Mouse (Mus musculus) heart, postnatal 36 days (tissue): Measurements from ENCODE around the gene Klk7. TPM values are rescaled to one million over a fixed set of nuclear protein-coding genes. Genes with fewer than 3 reads are reported as not detected.

Source experiments
- DNase-seq, 2 experiments: peaks; one replicate each; pipeline ENCODE4 v3.0.0; 2021 to 2022
- intact Hi-C: fragments of 180-260 bp; cut with DNase I; formaldehyde crosslinking; loops from one replicate; pipeline ENCODE4 v1.15.1; 2025
- total RNA-seq, 2 experiments: library from RNA; stranded (reverse); gene quantifications; 2 replicates each; pipeline ENCODE4 v1.2.3; 2021

Gene Klk7
- total RNA-seq, 2 experiments from 2014 or later: 0.19 TPM; not detected in 1

DNA sequence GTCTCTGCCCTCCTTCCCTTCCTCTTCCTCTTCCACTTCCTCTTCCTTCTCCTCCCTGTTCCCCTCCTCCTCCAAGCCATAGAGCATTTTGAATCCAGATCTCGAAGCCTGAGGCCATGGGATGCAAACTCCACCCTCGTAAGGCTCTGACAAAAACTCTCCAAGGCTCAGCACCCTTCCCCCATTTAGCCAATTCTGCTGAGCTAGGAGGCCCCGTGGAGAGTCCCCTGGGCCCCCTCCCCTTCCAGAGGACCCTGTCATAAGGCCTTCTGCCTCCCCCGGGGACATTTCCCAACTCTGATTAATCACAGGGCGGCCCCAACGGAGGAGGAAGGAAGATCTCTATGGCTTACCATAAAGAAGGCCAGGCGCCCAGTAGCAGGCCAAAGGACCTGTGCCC lies 19.5 kb upstream of the Klk7 start, which contains the start of gene Klk9:
Klk9 (plus strand) TSS at position 301 of the 400 bp plus-strand sequence.
- no peak for DNase-seq
- intact Hi-C loops: no loop called here

DNA sequence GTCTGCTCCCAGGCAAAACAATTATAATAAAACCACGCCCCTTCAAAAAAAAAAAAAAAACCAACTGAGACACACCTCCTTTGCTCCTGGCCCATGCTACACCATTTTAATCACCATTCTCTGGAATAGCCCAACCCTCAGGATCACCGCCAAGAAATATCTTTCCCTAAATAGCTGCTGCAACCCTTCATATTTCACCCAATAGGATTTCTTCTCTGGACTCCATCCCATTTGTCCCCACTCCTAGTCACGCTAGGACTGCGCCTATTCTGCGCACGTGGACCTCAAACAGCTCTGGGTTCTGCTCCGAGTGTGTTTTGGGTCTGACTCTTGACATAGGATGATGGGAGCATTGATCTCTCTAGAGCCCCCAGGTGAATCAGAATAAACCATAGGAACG lies 14.7 kb upstream of the Klk7 start:
- DNase-seq: no peak
- intact Hi-C loops: no loop called here

DNA sequence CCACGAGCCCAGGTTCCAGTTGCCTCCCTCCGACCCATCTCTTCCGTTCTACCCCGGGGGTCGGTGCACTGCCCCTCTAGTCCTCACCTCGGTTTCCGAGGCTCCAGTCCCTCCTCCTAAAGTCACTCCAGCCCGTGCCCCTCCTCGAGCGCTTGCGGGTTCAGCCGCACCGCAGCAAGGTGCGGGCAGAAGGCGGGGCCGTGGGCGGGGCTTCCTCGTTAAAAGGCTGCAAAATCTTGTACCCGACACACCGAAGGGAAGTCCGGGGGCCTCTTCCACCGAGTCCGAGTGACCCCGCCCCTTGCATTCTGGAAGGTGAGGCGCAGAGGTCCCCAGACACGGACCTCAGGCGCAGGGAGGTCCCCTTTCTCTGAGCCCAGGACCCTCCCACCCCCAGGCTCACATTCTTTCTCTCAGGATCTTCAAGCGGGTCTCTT lies 13.7 kb upstream of the Klk7 start, which contains the start of gene Klk8:
Klk8 (plus strand) TSS at position 245 of the 437 bp plus-strand sequence.
- intact Hi-C loops: no loop called here
- peak; percentile 36 to 45 for DNase-seq

DNA sequence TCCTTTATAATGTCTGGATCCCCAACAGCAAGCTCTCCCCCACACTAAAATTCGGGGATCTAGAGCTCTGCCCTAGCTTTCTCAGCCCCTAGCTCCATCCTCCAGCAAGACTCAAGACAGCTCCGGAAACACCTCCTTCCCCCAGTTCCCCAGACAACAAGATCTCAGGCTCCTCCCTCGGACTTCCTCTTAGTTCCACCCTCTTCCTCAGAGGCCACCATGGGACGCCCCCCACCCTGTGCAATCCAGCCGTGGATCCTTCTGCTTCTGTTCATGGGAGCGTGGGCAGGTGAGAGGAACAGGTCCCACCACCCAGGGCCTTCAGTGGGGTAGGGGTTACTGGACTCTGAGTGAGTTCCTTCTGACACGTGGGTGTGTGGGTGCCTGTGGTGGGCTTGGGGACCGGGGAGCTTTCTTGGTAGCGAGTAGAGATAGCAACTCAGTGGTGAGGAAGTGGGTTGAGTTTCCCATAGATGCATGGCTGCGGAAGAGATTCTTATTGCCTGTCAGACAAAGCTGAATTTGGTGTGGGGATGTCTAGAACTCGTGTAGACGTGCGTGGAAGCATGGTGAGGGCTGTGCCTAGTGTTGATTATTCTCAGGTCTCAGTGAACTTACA lies 13.1 kb upstream of the Klk7 start:
- intact Hi-C loops: no loop called here
- peak in 1 of 2 experiments; percentile 34 for DNase-seq

DNA sequence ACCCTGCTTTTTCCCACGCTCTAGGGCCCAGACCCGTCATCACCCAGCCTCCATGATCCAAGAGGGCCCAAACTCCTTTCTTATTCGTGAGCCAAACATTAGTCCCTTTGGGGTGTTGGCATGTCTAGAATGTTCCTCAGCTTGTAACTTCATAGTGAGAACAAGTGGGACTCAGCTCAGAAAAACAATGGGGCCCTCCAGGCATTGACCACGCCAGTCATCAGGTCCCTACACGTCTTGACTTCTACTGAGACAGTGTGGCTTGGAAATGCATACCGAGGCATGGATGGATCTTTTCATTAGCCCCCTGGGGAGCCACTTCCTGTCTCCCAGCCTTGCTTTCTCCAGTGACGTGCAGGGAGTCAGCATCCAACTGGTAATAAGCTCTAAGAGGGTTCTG lies 11.2 kb upstream of the Klk7 start:
- DNase-seq: no peak
- intact Hi-C loops: no loop called here

DNA sequence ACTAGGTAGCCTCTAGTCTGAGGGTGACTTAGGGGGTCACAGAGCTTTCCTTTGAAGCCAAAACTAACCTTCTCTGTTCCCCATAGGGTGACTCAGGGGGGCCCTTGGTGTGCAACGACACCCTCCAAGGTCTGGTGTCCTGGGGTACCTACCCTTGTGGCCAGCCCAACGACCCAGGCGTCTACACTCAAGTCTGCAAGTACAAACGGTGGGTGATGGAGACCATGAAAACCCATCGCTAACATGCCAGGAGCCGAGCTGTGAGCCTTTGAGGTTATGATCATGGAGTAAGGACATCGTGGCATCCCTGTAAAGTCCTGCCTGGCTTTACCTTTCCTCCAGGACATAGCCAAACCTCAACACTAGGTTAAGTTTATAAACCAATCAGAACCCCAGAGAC lies 4.1 kb downstream of the Klk7 start:
- no peak for DNase-seq
- intact Hi-C loops: no loop called here

DNA sequence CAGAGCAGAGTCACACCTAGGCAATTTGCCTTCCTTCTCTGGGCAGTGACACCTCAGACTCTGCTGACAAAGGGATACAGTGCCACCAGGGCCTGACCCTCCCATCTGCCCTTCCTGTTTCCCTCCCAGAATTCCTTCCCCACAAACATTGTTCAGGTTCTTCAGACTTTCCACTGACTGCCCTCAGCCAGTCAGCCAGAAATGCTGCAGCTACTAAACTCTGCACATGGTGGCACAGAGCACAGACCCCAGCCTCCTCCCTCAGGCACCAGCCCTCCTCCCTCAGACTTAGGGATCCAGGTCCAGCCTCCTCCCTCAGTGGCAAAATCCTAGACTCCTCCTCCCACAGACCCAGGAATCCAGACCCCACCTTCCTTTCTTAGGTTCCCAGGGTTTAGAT lies 5.7 kb downstream of the Klk7 start:
- no peak for DNase-seq
- intact Hi-C loops: no loop called here

DNA sequence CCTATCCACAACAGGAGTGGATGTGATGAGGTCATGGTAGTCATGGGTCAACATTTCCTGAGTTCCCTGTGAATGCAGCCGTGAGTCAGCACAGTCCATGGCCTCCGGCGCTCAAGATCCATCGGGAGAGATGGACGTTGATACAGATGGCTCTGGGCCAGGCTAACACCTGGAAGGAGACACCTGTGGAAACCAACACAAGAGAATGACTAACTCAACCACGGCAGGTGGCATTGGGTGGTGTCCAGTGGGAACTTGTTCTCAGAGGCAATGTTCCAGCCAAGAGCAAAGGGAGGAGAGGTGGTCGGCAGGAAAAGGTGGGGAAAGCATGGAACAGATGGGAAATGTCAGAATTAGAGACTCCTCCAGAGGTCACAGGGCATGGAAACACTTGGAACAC lies 10.5 kb downstream of the Klk7 start:
- intact Hi-C loops: no loop called here
- no peak for DNase-seq

DNA sequence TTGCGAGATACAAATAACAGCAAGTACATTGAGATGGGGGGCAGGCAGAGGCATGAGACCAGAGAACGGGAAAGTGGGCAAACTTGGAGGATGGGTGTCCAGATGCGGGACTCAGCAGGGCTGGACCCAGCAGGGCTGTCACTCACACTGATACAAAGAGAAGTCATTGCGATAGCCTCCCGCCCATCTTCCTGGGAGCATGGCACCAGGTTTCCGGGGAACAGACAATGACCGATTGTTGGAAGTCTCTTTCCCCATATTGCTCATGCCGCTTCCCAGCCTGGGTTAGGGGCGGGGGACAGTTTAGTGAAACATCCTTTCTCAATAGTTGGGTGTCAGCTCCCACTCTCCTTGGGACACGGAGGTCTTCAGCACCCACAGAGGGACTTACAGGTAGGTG lies 13.1 kb downstream of the Klk7 start, which contains the start of gene Klk6:
Klk6 (plus strand) TSS at position 301 of the 400 bp plus-strand sequence.
- intact Hi-C loops: no loop called here
- no peak for DNase-seq

DNA sequence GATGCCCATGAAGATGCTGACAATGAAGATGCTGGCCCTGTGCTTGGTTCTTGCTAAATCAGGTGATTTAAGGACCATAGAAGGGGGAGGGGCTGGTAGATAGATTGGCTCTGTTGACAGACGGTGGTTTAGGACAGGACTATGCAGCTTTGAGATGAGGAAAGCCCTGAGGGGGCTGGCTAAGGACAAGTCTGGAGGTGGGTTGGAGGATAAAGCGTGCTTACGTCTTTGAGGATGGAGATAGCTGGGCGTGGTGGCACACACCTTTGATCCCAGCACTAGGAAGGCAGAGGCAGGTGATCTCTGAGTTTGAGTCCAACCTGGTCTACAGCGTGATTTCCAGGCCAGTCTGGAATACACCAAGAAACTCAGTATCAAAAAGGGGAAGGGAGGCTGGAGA lies 15.0 kb downstream of the Klk7 start:
- intact Hi-C loops: no loop called here
- DNase-seq: no peak

DNA sequence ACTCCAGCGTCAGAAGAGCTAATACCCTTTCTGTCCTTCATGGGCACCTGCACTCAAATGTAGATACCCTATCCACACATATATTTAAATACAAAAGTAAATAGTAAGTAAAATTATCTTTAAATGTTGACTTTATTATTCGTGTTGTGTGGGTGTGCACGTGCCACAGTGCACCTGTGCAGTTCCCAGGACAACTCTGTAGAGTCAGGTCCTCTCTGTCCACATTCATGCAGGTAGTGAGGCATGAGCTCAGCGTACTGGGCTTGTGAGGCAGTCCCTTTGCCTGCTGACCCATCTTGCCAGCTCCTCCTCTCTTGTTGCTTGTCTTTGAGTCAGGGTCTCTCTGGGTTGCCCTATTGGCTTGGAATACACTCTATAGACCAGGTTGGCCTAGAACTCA lies 16.6 kb downstream of the Klk7 start:
- DNase-seq: no peak
- intact Hi-C loops: no loop called here

DNA sequence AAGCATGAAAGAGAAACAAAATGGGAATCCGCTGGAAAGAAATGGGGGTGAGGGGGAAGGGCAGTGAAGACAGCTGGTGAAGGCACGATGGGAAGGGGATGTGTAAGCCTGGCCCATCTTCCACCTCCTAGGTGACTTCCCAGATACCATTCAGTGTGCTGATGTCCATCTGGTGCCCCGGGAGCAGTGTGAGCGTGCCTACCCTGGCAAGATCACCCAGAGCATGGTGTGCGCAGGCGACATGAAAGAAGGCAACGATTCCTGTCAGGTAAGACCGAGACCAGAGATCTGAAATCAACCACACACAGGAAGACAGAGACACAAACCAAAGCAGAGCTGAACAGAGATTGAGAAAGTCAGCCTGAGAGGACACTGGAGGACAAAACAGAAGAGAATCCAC lies 17.9 kb downstream of the Klk7 start:
- intact Hi-C loops: no loop called here
- DNase-seq: no peak

DNA sequence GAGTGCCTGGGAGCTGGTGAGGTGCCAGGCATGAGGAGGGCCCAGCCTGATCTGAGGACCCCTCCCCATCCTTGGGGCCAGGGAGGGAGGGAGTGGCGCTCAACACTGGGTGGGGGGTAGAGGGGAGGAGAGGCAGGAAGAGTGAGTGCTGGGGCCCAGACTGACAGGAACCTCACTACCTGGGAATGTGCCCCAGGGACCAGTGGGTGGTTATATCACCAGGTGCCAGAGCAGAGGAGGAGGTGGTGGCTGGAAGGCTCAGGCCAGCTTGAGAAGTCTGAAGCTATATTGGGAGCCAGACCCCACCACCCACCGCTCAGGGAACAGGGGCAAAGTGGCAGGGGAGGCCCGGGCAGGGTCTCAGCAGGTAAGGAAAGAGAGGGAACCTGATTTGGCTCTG lies 30.6 kb downstream of the Klk7 start, which contains the start of gene Klk5:
Klk5 (plus strand) TSS at position 271 of the 400 bp plus-strand sequence.
- intact Hi-C loops: no loop called here
- DNase-seq: no peak

DNA sequence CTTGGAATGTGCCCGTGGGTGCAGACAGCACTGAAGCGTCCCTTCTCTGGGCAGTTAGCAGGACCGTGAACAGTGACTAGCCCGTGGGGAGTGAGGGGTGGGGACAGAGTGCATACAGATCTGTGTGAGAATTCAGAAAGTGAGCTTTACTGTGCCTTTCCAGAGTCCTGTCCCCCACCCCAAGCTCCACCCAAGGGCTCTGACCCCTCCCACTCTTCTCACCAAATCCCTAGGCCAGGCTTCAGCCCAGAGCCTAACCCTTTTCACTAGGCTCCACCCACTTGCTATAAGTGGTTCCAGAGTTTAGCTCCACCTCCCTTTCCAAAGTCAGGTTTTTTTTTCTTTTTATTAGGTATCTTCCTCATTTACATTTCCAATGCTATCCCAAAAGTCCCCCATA lies 32.7 kb downstream of the Klk7 start:
- no peak for DNase-seq
- intact Hi-C loops: no loop called here

DNA sequence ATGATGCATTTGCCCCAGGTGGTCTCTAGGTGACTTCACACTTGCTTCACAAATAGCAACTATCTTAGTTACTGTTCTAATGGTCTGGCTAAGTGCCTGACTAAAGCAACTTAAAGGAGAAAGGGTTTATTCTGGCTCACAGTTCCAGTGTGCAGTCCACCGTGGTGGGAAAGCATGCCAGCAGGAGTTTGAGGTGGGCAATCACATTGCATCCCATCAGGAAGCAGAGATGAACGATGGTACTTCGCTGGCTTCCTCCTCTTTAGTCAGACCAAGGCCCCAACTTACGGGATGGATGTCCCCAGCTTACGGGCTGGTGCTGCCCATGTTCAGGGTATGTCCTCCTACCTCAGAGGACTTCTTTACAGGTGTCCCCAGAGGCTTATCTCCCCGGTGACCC lies 40.5 kb downstream of the Klk7 start:
- intact Hi-C loops: no loop called here
- DNase-seq: no peak

DNA sequence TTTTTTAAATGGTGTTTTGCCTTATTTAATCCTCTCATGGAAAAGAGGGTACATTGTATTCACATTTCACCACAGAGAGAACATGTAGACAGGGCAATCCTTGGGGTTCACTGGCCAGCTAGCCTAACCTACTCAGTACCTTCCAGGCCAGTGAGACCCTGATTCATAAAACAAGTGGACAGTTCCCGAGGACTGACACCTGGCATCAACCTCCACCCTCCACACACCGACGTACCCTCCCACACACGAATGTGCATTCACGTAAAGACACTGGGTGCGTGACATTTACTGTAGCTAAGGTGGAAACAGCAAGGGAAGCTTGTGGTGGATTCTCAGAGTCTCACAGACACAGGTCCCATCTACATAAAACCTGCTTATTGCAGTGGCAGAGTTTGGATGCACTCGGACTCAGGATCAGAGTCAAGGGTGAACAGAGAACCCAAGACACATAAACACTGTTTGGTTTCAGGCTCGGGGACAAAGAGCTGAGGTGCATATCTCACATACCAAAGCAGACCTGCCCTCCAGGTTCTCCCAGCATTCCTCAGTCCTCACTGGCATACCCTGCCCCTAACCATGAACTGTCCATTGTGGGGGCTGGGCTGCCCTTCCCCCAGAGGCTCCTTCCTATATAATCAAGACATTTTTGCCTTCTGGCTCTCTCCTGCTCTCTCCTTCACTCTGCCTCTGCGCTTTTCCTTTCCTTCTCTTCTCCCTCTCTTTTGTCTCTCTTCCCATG lies 43.7 kb downstream of the Klk7 start:
- intact Hi-C loops: no loop called here
- no peak for DNase-seq

DNA sequence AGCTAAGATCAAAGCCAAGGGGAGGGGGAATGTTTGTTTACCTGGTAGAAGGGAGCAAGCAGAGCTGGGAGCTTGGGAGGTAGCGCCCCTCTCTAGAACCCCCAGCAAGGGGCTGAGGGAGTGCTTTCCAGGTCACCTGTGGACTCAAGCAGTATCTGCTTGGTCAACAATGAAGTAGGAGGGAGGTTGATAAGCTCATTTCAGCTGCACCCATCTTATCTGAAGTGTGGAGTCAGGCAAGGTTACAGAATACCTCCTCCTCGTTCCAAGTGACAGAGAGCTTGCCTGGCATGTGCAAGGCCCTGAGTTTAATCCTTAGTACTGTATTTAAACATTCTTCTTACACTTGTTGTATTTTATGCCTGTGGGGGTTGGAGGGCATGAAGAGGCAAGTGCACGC lies 44.6 kb downstream of the Klk7 start:
- intact Hi-C loops: no loop called here
- DNase-seq: no peak

DNA sequence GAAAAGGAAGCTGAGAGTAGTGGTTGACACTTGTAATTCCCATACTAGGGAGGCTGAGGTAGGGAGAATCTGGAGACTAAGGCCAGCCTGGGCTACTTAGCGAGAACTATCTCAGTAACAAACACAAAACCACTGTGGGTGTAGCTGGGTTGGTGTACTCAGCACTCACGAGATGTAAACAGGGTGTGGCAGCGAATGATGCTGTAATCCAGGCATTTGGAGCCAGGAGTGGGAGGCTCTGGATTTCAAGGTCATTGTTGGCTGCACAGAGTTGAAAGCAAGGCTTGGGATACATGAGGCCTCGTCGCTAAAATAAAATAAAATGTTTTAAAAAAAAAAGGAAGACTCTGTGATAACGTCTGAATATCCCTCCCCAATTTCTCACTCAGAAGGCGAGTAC lies 45.2 kb downstream of the Klk7 start:
- intact Hi-C loops: no loop called here

DNA sequence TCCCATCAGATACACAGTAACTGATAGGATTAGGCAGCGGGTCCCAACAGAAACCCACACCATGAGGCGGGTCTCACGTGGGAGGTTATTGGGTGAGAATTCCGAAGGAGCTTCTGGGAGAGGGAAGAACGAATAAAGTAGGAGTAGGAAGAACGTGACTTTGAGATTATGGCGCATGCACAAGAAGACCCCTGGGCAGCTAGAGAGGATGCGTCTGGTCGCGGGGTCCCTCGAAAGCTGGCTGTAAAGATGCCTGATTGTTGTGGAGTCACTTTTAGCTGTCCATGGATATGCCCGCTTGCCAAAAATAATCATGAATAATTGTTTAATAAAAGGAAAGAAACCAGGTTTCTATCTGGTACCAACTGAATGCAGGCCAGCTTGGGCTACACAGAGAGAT lies 46.4 kb downstream of the Klk7 start:
- intact Hi-C loops: no loop called here
- no peak for DNase-seq

More for the DNA sequence above, 45.2 kb downstream of the Klk7 start:
- DNase-seq: no peak

DNA sequence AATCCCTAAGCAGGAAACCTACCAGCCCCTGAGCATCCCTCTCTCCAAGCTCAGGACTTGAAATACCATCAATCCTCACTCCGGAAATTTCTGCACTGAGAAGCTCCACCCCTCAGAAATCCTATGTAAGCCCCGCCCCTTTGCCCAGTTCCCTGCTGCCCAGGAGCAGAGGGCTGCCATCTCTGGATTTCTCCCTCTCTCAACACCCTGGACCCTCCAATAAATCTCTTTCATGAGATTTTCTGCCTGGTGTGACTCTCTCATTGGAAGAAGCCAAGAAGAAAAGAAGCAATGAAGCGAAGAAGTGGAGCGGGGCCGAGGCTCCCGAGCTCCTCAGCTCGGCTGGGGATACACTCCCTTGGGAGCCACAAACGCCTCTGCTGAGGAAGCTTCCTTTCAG lies 49.3 kb downstream of the Klk7 start:
- DNase-seq: no peak
- intact Hi-C loops: no loop called here
